ENCODE assay signal across 9 mouse cellular contexts in the genomic region with DNA sequence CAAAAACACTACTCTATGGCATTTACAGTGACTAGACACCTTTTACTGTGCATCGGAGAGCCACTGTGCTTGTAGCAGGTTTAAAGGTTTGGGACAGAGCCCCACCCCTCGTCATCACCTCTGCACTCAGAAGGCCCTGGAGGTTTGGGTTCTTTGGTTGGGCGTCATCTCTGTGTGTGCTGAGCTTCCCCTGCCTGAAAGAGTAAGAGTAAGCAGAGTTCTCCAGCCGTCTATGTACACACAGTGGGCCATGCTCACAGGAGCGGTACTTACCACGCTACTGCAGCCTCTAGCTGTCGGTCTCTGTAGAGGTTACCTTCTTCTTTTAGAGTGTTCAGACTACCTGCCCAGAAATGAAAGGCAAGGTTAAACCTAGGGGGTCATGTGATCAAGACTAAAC. TPM values are rescaled to one million over a fixed set of nuclear protein-coding genes. Genes with fewer than 3 reads are reported as not detected.
DNase-seq lines count a peak whose midpoint lies in the region; ATAC-seq and TF ChIP-seq lines count a peak whose summit lies in the region.
"Had no signal": no experiment of that assay in that cellular context is flagged by ENCODE, and none has a peak within 500 bp of the region (broad histone marks: within the 10 kb centered on the region; RNA-seq: fewer than 3 reads in every experiment).

No protein-coding gene starts in this region.

- 83% methylated on average over 7 of the region's 7 CpGs for whole genome bisulfite sequencing in liver, embryonic 11.5 days
- 81% methylated on average over 7 of the region's 7 CpGs for WGBS in embryonic facial prominence, embryonic 14.5 days
- WGBS in limb, embryonic 10.5 days = 92% methylated on average over 7 of the region's 7 CpGs
- 94% methylated on average over 7 of the region's 7 CpGs for WGBS in neural tube, embryonic 13.5 days
- 78% methylated on average over 7 of the region's 7 CpGs for WGBS in lung, postnatal 0 days

- H3K4me2 ChIP-seq in liver, embryonic 11.5 days = peak overlapping the region; percentile 88
- peak overlapping the region; percentile 73; the same call in 1 of the 2 replicates for H3K4me2 ChIP-seq in embryonic facial prominence, embryonic 14.5 days (ENCODE audit: low read depth, low read length)
- H3K4me2 ChIP-seq in neural tube, embryonic 13.5 days = peak overlapping the region; percentile 75
- no peak overlapping the region; the same call in 1 of the 2 replicates for H3K4me2 ChIP-seq in lung, postnatal 0 days (replicated peaks; ENCODE audit: low read depth, low read length)

- H3K36me3 ChIP-seq in liver, embryonic 11.5 days (ENCODE audit: control insufficient read depth, insufficient read depth, low read length) = peaks cover 46% of the 10 kb centered on the region
- peaks cover 51% of the 10 kb centered on the region for H3K36me3 ChIP-seq in embryonic facial prominence, embryonic 14.5 days (ENCODE audit: control insufficient read depth, insufficient read depth, low read length)
- H3K36me3 ChIP-seq in limb, embryonic 10.5 days = peaks cover 53% of the 10 kb centered on the region
- peaks cover 46% of the 10 kb centered on the region for H3K36me3 ChIP-seq in neural tube, embryonic 13.5 days
- peaks cover 16% of the 10 kb centered on the region; the same call in 1 of the 2 replicates for H3K36me3 ChIP-seq in lung, postnatal 0 days (ENCODE audit: insufficient read depth, low read length)

- peak overlapping the region; percentile 85; the same call in 1 of the 2 replicates for H3K9ac ChIP-seq in liver, embryonic 11.5 days (ENCODE audit: low read depth, low read length)
- no peak overlapping the region for H3K9ac ChIP-seq in embryonic facial prominence, embryonic 14.5 days (ENCODE audit: low read depth, low read length)
- H3K9ac ChIP-seq in neural tube, embryonic 13.5 days = peak overlapping the region; percentile 87; the same call in 1 of the 2 replicates
- H3K9ac ChIP-seq in lung, postnatal 0 days (replicated peaks; ENCODE audit: low read depth) = no peak overlapping the region

- H3K27ac ChIP-seq in liver, embryonic 11.5 days (ENCODE audit: low read depth, low read length) = no peak overlapping the region
- no peak overlapping the region for H3K27ac ChIP-seq in embryonic facial prominence, embryonic 14.5 days (replicated peaks; ENCODE audit: low read depth, low read length)
- H3K27ac ChIP-seq in limb, embryonic 10.5 days = no peak overlapping the region
- H3K27ac ChIP-seq in neural tube, embryonic 13.5 days (replicated peaks) = no peak overlapping the region
- H3K27ac ChIP-seq in lung, postnatal 0 days (ENCODE audit: low read length) = no peak overlapping the region

- peak overlapping the region; percentile 81 for H3K4me3 ChIP-seq in liver, embryonic 11.5 days (ENCODE audit: low read depth, low read length)
- H3K4me3 ChIP-seq in embryonic facial prominence, embryonic 14.5 days (ENCODE audit: low read depth, low read length) = peak overlapping the region; percentile 61; the same call in 1 of the 2 replicates
- peak overlapping the region; percentile 85 for H3K4me3 ChIP-seq in limb, embryonic 10.5 days
- H3K4me3 ChIP-seq in neural tube, embryonic 13.5 days = peak overlapping the region; percentile 77; the same call in 1 of the 2 replicates
- no peak overlapping the region for H3K4me3 ChIP-seq in lung, postnatal 0 days (ENCODE audit: low read depth, low read length)

- no peak for DNase-seq in liver, embryonic 11.5 days (ENCODE audit: low spot score)
- no peak for DNase-seq in liver
- no peak for DNase-seq in embryonic facial prominence, embryonic 14.5 days (ENCODE audit: low spot score)
- DNase-seq in limb, embryonic 10.5 days (ENCODE audit: low spot score) = no peak
- DNase-seq in lung, postnatal 0 days (ENCODE audit: low spot score) = no peak
- DNase-seq in MN1 (ENCODE audit: low spot score) = no peak
- DNase-seq: cerebellum, adult 2 months; thymus, postnatal 36 days had no signal

- no peak for ATAC-seq in liver, embryonic 11.5 days (replicated peaks; ENCODE audit: low FRiP score)
- no peak for ATAC-seq in embryonic facial prominence, embryonic 14.5 days (ENCODE audit: low read depth)
- no peak for ATAC-seq in neural tube, embryonic 13.5 days (ENCODE audit: low read depth)
- ATAC-seq in lung, postnatal 0 days = no peak

- H3K4me1 ChIP-seq in liver, embryonic 11.5 days (replicated peaks; ENCODE audit: control insufficient read depth, insufficient read depth, low read length) = peaks cover 8% of the 10 kb centered on the region; the same call in 1 of the 2 replicates
- H3K4me1 ChIP-seq in embryonic facial prominence, embryonic 14.5 days (ENCODE audit: control insufficient read depth, insufficient read depth, low read length) = peaks cover 10% of the 10 kb centered on the region
- H3K4me1 ChIP-seq in limb, embryonic 10.5 days = peaks cover 17% of the 10 kb centered on the region
- peaks cover 17% of the 10 kb centered on the region for H3K4me1 ChIP-seq in neural tube, embryonic 13.5 days (replicated peaks)
- peaks cover 5% of the 10 kb centered on the region; the same call in 1 of the 2 replicates for H3K4me1 ChIP-seq in lung, postnatal 0 days (ENCODE audit: insufficient read depth, low read depth, low read length)

- no peak for TF ChIP-seq CTCF in lung, postnatal 0 days (IDR thresholded peaks at IDR 0.05)

- TF ChIP-seq EP300 in lung, postnatal 0 days (IDR thresholded peaks at IDR 0.05) = no peak

- H3K9me3 ChIP-seq in liver, embryonic 11.5 days (ENCODE audit: control insufficient read depth, low read length) = no peaks in the 10 kb centered on the region
- H3K9me3 ChIP-seq in embryonic facial prominence, embryonic 14.5 days (ENCODE audit: control insufficient read depth, low read length) = no peaks in the 10 kb centered on the region
- H3K9me3 ChIP-seq in limb, embryonic 10.5 days (replicated peaks) = no peaks in the 10 kb centered on the region
- no peaks in the 10 kb centered on the region for H3K9me3 ChIP-seq in neural tube, embryonic 13.5 days
- H3K9me3 ChIP-seq in lung, postnatal 0 days (ENCODE audit: low read length) = no peaks in the 10 kb centered on the region

- H3K27me3 ChIP-seq in liver, embryonic 11.5 days (replicated peaks; ENCODE audit: control insufficient read depth, insufficient read depth, low read length) = no peaks in the 10 kb centered on the region
- H3K27me3 ChIP-seq in embryonic facial prominence, embryonic 14.5 days (replicated peaks; ENCODE audit: control insufficient read depth, insufficient read depth, low read length) = no peaks in the 10 kb centered on the region
- H3K27me3 ChIP-seq in limb, embryonic 10.5 days (ENCODE audit: low read depth, poor library complexity, severe bottlenecking) = no peaks in the 10 kb centered on the region
- no peaks in the 10 kb centered on the region for H3K27me3 ChIP-seq in neural tube, embryonic 13.5 days
- no peaks in the 10 kb centered on the region for H3K27me3 ChIP-seq in lung, postnatal 0 days (replicated peaks; ENCODE audit: insufficient read depth, low read length)

RNA-seq across cellular contexts. Expression of a gene that starts 1.2 kb away (rescaled TPM):
- 49.1 and 51.5 TPM in 2 replicates for polyA plus RNA-seq in liver, embryonic 11.5 days (2014; fragmentation: Nextera tagmentation; extraction: Ambion mirVana)
- 44.3 and 50.5 TPM in 2 replicates for polyA plus RNA-seq in embryonic facial prominence, embryonic 14.5 days (2014; fragmentation: Nextera tagmentation; extraction: Ambion mirVana)
- polyA plus RNA-seq in limb, embryonic 10.5 days (2016; fragmentation: Nextera tagmentation; extraction: Ambion mirVana) = 57.4 and 67.0 TPM in 2 replicates
- 41.1 and 45.3 TPM in 2 replicates for polyA plus RNA-seq in neural tube, embryonic 13.5 days (2015; fragmentation: Nextera tagmentation; extraction: Ambion mirVana)
- 23.2 and 24.6 TPM in 2 replicates for polyA plus RNA-seq in lung, postnatal 0 days (2015; fragmentation: Nextera tagmentation; extraction: Ambion mirVana)

RNA-seq across cellular contexts. Expression of a gene that starts 37.8 kb away (rescaled TPM):
- 11.1 and 13.4 TPM in 2 replicates for polyA plus RNA-seq in liver, embryonic 11.5 days (2014; fragmentation: Nextera tagmentation; extraction: Ambion mirVana)
- polyA plus RNA-seq in embryonic facial prominence, embryonic 14.5 days (2014; fragmentation: Nextera tagmentation; extraction: Ambion mirVana) = 19.8 and 21.4 TPM in 2 replicates
- polyA plus RNA-seq in limb, embryonic 10.5 days (2016; fragmentation: Nextera tagmentation; extraction: Ambion mirVana) = 13.4 and 17.3 TPM in 2 replicates
- polyA plus RNA-seq in neural tube, embryonic 13.5 days (2015; fragmentation: Nextera tagmentation; extraction: Ambion mirVana) = 19.1 and 20.6 TPM in 2 replicates
- polyA plus RNA-seq in lung, postnatal 0 days (2015; fragmentation: Nextera tagmentation; extraction: Ambion mirVana) = 11.9 and 15.0 TPM in 2 replicates

RNA-seq across cellular contexts. Expression of a gene that starts 38.4 kb away (rescaled TPM):
- polyA plus RNA-seq in liver, embryonic 11.5 days (2014; fragmentation: Nextera tagmentation; extraction: Ambion mirVana) = 205 and 214 TPM in 2 replicates
- 125 and 138 TPM in 2 replicates for polyA plus RNA-seq in embryonic facial prominence, embryonic 14.5 days (2014; fragmentation: Nextera tagmentation; extraction: Ambion mirVana)
- polyA plus RNA-seq in limb, embryonic 10.5 days (2016; fragmentation: Nextera tagmentation; extraction: Ambion mirVana) = 160 and 173 TPM in 2 replicates
- polyA plus RNA-seq in neural tube, embryonic 13.5 days (2015; fragmentation: Nextera tagmentation; extraction: Ambion mirVana) = 145 and 152 TPM in 2 replicates
- 64.6 and 66.3 TPM in 2 replicates for polyA plus RNA-seq in lung, postnatal 0 days (2015; fragmentation: Nextera tagmentation; extraction: Ambion mirVana)

Comparison
In these comparisons a context has a peak if more than half of its experiments do, and no peak if none do; other contexts are left out.
1. H3K9ac ChIP-seq: peak in liver, embryonic 11.5 days (single experiment) and neural tube, embryonic 13.5 days (single experiment); none in embryonic facial prominence, embryonic 14.5 days (single experiment) and lung, postnatal 0 days (single experiment).